In genomic region chr6:120481538-120481937, GRCm38 (mm10) we compare ENCODE assay signal across 11 mouse cellular contexts. TPM values are rescaled to one million over a fixed set of nuclear protein-coding genes. Genes with fewer than 3 reads are reported as not detected.
DNase-seq lines count a peak whose midpoint lies in the region; ATAC-seq and TF ChIP-seq lines count a peak whose summit lies in the region.
"Had no signal": no experiment of that assay in that cellular context is flagged by ENCODE, and none has a peak within 500 bp of the region (broad histone marks: within the 10 kb centered on the region; RNA-seq: fewer than 3 reads in every experiment).

No protein-coding gene starts in this region.

- no peak for TF ChIP-seq POLR2A in small intestine, adult 2 months (IDR thresholded peaks at IDR 0.05; ENCODE audit: low read depth, low read length)

- no peaks in the 10 kb centered on the region for H3K9me3 ChIP-seq in forebrain, embryonic 14.5 days (replicated peaks; ENCODE audit: control insufficient read depth, low read length)
- H3K9me3 ChIP-seq: embryonic facial prominence, embryonic 13.5 days; hindbrain, embryonic 15.5 days had no signal

- intact Hi-C loops in left cerebral cortex, postnatal 25 days (cut with DNase I): loop anchor here (2.0 kb wide), 1 partner anchor 17 kb away; no protein-coding TSS in a partner anchor
- intact Hi-C loops in left cerebral cortex, postnatal 36 days (cut with DNase I): loop anchor here (5.0 kb wide), 1 partner anchor 39 kb away; no protein-coding TSS in a partner anchor

- H3K4me2 ChIP-seq in forebrain, embryonic 14.5 days (ENCODE audit: low read length): no peak overlapping the region
- H3K4me2 ChIP-seq: embryonic facial prominence, embryonic 13.5 days; hindbrain, embryonic 15.5 days had no signal

- no peak overlapping the region for H3K9ac ChIP-seq in forebrain, embryonic 14.5 days (ENCODE audit: low read length)
- H3K9ac ChIP-seq: embryonic facial prominence, embryonic 13.5 days; hindbrain, embryonic 15.5 days had no signal

- H3K4me1 ChIP-seq in small intestine, adult 2 months (ENCODE audit: control insufficient read depth, insufficient read depth, insufficient read length, low read length): peaks cover 5% of the 10 kb centered on the region; the same call in 1 of the 2 replicates
- H3K4me1 ChIP-seq in forebrain, embryonic 14.5 days (ENCODE audit: control insufficient read depth, insufficient read depth, low read length): no peaks in the 10 kb centered on the region
- H3K4me1 ChIP-seq: hindbrain, embryonic 15.5 days had no signal

- H3K4me3 ChIP-seq in small intestine, adult 2 months (ENCODE audit: low read depth, low read length): no peak overlapping the region
- H3K4me3 ChIP-seq in forebrain, embryonic 14.5 days (ENCODE audit: low read depth, low read length): no peak overlapping the region
- H3K4me3 ChIP-seq: embryonic facial prominence, embryonic 13.5 days; hindbrain, embryonic 15.5 days had no signal

- peak; percentile 34 for DNase-seq in adrenal gland, postnatal 10 days
- no peak for DNase-seq in adrenal gland, adult 8-10 months
- peak; percentile 40 to 72 for DNase-seq in left cerebral cortex, postnatal 25 days (ENCODE audit: low spot score in 2 of 2)
- DNase-seq in left cerebral cortex, postnatal 36 days (ENCODE audit: low spot score in 2 of 2): no peak
- DNase-seq in NIH3T3 (ENCODE audit: low read depth): peak; percentile 63
- no peak for DNase-seq in forebrain, embryonic 14.5 days (ENCODE audit: low spot score)
- DNase-seq in embryo, embryonic 10 days (ENCODE audit: low spot score): no peak
- DNase-seq: gastrocnemius, postnatal 14 days had no signal

- TF ChIP-seq CTCF in small intestine, adult 2 months (IDR thresholded peaks at IDR 0.05; ENCODE audit: extremely low read depth, insufficient read length, insufficient replicate concordance, low read depth, low read length): peak; percentile 26; the same call in 1 of the 2 replicates

- H3K36me3 ChIP-seq in small intestine, adult 2 months (ENCODE audit: control insufficient read depth, insufficient read depth, low read length): peaks cover 42% of the 10 kb centered on the region
- H3K36me3 ChIP-seq in forebrain, embryonic 14.5 days (ENCODE audit: control insufficient read depth, insufficient read depth, low read length): 0 out of 2 replicates have a peak, but pooled peaks cover 5% of the 10 kb centered on the region
- H3K36me3 ChIP-seq: hindbrain, embryonic 15.5 days had no signal

- WGBS in small intestine, adult 2 months: 93% methylated on average over 6 of the region's 6 CpGs
- 90% methylated on average over 6 of the region's 6 CpGs for WGBS in forebrain, embryonic 14.5 days

- no peak for ATAC-seq in forebrain, embryonic 14.5 days

- no peak overlapping the region for H3K27ac ChIP-seq in small intestine, adult 2 months (ENCODE audit: insufficient read depth, low read depth, low read length)
- no peak overlapping the region for H3K27ac ChIP-seq in forebrain, embryonic 14.5 days (ENCODE audit: low read depth, low read length)
- H3K27ac ChIP-seq: embryonic facial prominence, embryonic 13.5 days; hindbrain, embryonic 15.5 days had no signal

- H3K27me3 ChIP-seq in small intestine, adult 2 months (ENCODE audit: control insufficient read depth, insufficient read depth, low read length): no peaks in the 10 kb centered on the region
- H3K27me3 ChIP-seq in forebrain, embryonic 14.5 days (replicated peaks; ENCODE audit: control insufficient read depth, insufficient read depth, low read length): no peaks in the 10 kb centered on the region
- H3K27me3 ChIP-seq: embryonic facial prominence, embryonic 13.5 days; hindbrain, embryonic 15.5 days had no signal

RNA-seq across cellular contexts. Expression of gene Tmem121b, which starts 12.1 kb away (rescaled TPM):
- under 1 TPM; 0.12 to 0.15 TPM for total RNA-seq in adrenal gland, postnatal 10 days (2021)
- total RNA-seq in adrenal gland, adult 8-10 months (2022): under 1 TPM in 3 of 4 experiments, not detected in 1; 0.07 to 0.12 (median 0.08) TPM
- 10 to 100 TPM; 65.3 to 78.4 TPM for total RNA-seq in left cerebral cortex, postnatal 25 days (2021)
- total RNA-seq in left cerebral cortex, postnatal 36 days (2021): 10 to 100 TPM; 58.9 to 66.1 TPM
- polyA plus RNA-seq in small intestine, adult 2 months (2012; rRNA removed): 0.04 TPM in 1 of 2 replicates, not detected in the other
- polyA plus RNA-seq in forebrain, embryonic 14.5 days (2014; fragmentation: Nextera tagmentation; extraction: Ambion mirVana): 3.0 and 3.5 TPM in 2 replicates

RNA-seq across cellular contexts. Expression of gene Il17ra, which starts 18.5 kb away (rescaled TPM):
- total RNA-seq in adrenal gland, postnatal 10 days (2021): 10 to 100 TPM in 1 of 2 experiments, 1 to 10 TPM in 1; 9.6 to 11.3 TPM
- 10 to 100 TPM; 12.9 to 14.8 (median 13.4) TPM for total RNA-seq in adrenal gland, adult 8-10 months (2022)
- total RNA-seq in left cerebral cortex, postnatal 25 days (2021): 10 to 100 TPM; 12.1 to 17.0 TPM
- 10 to 100 TPM; 14.6 to 16.8 TPM for total RNA-seq in left cerebral cortex, postnatal 36 days (2021)
- 8.4 and 18.7 TPM in 2 replicates for polyA plus RNA-seq in small intestine, adult 2 months (2012; rRNA removed)
- 1.1 and 3.5 TPM in 2 replicates for polyA plus RNA-seq in forebrain, embryonic 14.5 days (2014; fragmentation: Nextera tagmentation; extraction: Ambion mirVana)

RNA-seq across cellular contexts. Expression of gene Hdhd5, which starts 49.6 kb away (rescaled TPM):
- total RNA-seq in adrenal gland, postnatal 10 days (2021): 10 to 100 TPM; 24.9 to 34.0 TPM
- 10 to 100 TPM; 35.7 to 48.0 (median 40.7) TPM for total RNA-seq in adrenal gland, adult 8-10 months (2022)
- 10 to 100 TPM; 33.0 to 37.0 TPM for total RNA-seq in left cerebral cortex, postnatal 25 days (2021)
- 10 to 100 TPM; 30.9 to 44.9 TPM for total RNA-seq in left cerebral cortex, postnatal 36 days (2021)
- 6.2 and 9.9 TPM in 2 replicates for polyA plus RNA-seq in small intestine, adult 2 months (2012; rRNA removed)
- polyA plus RNA-seq in forebrain, embryonic 14.5 days (2014; fragmentation: Nextera tagmentation; extraction: Ambion mirVana): 9.0 and 10.4 TPM in 2 replicates

Comparison
In these comparisons a context has a peak if more than half of its experiments do, and no peak if none do; other contexts are left out.
1. DNase-seq: peak in adrenal gland, postnatal 10 days (single experiment), left cerebral cortex, postnatal 25 days (2 of 2) and NIH3T3 (single experiment); none in adrenal gland, adult 8-10 months (single experiment), left cerebral cortex, postnatal 36 days (0 of 2), forebrain, embryonic 14.5 days (single experiment) and embryo, embryonic 10 days (single experiment).
2. RNA of gene Tmem121b, which starts 12.1 kb away (total RNA-seq): 65.3 to 78.4 TPM in left cerebral cortex, postnatal 25 days and 58.9 to 66.1 TPM in left cerebral cortex, postnatal 36 days; 0.12 to 0.15 TPM in adrenal gland, postnatal 10 days and 0.07 to 0.12 TPM in adrenal gland, adult 8-10 months; every median in the first group is over 10 times any median in the second.